Mouse (Mus musculus) layer of hippocampus, adult 2 months (tissue): ENCODE measurements around the gene Bmpr2. TPM values are rescaled to one million over a fixed set of nuclear protein-coding genes. Genes with fewer than 3 reads are reported as not detected.

Experiments
- DNase-seq, 2 experiments: peaks; one replicate each; pipeline ENCODE4 v3.0.0; 2022; ENCODE audit warnings: low spot score in 2 of 2
- H3K27ac ChIP-seq: fragments of 200-600 bp; 2 replicates; pipeline ENCODE4 v1.8.1; 2022
- H3K4me3 ChIP-seq: fragments of 200-600 bp; 2 replicates; pipeline ENCODE4 v1.8.1; 2022; ENCODE audit warnings: mild to moderate bottlenecking
- CTCF ChIP-seq: fragments of 200-600 bp; conservative IDR thresholded peaks from 2 replicates; pipeline ENCODE4 v1.8.1; 2022; ENCODE audit warnings: antibody characterized with exemption, mild to moderate bottlenecking, moderate library complexity
- total RNA-seq, 2 experiments: library from RNA; stranded (reverse); gene quantifications; 2 replicates each; pipeline ENCODE4 v1.2.3; 2021

Gene Bmpr2
- total RNA-seq, 2 experiments from 2014 or later: 90.3 to 91.2 TPM

DNA sequence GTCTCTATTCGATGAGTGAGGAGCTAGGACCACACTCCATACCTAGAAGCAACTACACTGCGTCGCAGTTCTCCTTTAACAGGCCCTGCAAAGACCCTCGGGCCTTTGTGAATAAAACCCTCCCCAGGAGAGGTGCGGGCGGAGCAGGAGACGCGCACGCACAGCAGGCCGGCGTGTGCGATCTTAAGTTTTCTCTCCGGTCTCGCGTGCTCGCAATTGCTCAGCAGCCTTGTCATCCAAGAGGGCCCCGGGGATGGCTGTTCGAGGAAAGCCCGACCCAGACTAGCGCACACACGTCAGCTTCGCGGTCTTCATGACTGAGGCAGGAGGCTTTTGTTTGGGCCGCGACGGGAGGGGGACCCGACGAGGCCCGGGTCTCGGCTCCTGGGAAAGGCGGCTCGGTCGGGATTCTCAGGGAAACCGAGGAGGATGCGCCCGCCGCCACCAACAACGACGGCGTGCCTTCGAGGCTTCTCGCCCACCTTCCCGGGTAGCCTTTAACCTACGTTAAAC lies 493 bp upstream of the Bmpr2 start:
- peak overlapping the region; percentile 97 for H3K27ac ChIP-seq
- TF ChIP-seq CTCF: no peak
- H3K4me3 ChIP-seq: peak overlapping the region; percentile 94
- peak; percentile 47 to 60 for DNase-seq

DNA sequence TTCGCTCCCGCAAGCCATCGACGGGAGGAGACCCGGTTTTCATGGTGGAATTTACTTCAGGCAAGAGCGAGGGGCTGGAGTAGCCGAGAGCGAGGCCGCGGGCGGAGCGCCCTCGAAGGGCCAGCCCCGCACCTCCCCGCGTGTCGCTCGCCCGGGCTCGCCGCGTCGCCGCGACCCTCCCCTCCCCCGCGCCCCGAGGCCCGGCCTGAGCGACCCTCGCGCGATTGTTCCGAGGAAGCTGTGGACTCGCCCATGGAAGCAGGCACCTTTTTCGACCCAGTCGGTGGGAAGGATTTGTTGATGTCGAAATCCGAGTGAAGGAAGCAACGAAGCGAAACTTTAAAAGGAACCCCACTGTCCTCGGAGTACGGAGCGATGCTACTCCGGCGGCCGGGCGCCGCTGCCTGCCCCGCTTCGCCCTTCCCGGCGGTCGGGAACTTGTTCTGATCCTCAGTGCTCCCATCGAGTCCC lies 616 bp downstream of the Bmpr2 start:
- Histone ChIP-seq H3K4me3 (peak overlapping the region; percentile 94), H3K27ac (peak overlapping the region; percentile 97)
- DNase-seq: peak in 1 of 2 experiments; percentile 38
- TF ChIP-seq CTCF: no peak

DNA sequence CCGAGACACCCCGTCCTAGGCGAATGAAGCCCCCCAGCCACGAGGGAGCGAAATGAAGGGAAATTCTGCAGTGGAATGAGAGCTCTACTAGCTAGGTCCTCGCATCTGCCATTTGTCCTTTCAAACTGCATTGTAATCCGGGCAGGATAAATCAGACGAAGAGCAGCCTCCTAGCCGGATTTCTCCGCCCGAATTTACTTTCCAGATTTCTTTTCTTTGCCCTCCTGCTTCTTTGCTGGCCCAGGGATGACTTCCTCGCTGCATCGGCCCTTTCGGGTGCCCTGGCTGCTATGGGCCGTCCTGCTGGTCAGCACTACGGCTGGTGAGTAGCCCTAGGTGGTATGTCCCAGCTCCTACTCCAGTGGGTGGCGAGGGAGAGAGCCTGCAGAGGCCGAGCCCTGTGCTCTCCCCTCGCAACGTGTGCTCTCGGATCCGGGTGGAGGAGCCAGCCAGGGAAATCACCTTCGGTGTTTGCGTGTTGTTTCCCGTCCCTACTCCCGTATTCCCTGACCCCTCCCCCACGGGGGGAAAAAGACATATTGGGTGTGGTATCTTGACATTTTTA lies 1.3 kb downstream of the Bmpr2 start:
- H3K4me3 ChIP-seq: peak overlapping the region; percentile 94
- H3K27ac ChIP-seq: peak overlapping the region; percentile 97
- DNase-seq: peak; percentile 13 to 27
- no peak for TF ChIP-seq CTCF

DNA sequence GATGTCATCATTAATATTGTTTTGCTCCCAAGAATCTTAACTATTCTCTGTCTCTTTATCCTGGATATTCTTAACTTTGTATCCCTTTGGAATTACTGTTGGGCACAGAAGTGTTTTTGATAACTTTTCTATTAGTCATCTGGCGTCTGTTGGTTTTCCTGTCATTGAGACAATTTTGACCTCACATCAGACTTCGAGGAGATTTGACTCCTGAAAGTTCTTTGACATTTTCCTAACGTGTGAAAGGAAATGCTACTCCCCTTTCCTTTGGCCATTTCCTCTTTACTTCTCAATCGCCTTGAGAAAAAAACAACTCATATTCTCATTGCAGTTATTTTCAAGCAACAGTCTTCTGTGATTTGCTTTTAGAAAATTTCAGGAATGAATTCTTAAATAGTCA lies 2.1 kb downstream of the Bmpr2 start:
- H3K27ac ChIP-seq: peak overlapping the region; percentile 97
- DNase-seq: no peak
- H3K4me3 ChIP-seq: peak overlapping the region; percentile 94
- no peak for TF ChIP-seq CTCF

DNA sequence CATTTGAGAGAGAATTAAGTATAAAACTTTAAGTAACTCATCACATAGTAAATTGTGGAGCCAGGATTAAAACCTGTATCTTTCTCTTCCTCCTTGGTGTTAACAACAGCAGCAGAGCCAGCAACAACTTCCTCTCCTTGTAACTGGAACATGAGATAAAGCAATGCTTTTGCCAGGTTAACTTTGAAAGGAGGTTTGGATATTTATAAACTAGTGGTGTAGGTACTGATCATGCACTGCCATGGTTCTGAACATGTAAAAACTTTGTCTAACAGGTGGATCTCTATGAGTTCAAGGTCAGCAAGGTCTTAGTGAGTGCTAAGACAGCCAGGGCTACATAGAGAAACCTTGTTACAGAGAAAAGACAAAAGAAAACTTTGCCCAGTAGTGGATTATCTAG lies 3.4 kb downstream of the Bmpr2 start:
- Histone ChIP-seq H3K27ac (peak overlapping the region; percentile 97; the same call in 1 of the 2 replicates), H3K4me3 (peak overlapping the region; percentile 94)
- no peak for DNase-seq
- TF ChIP-seq CTCF: no peak

DNA sequence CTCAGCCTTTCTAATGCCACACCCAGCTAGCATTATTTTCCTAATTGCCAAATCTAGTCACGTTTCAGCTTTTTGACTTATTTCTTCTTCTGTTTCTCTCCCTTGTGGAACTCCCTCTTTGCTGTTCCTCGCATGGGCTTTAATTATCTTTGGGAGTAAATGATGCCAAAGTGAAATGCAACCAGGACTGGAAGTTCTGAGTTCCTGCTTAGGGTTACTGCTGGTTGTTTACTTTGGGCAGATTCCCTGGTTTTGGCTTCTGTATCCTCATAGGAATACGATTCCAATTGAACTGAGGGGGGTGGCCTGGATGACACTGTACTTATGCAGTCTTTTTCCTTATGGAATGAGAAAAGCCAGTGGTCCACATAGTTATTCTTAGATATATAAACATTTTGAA lies 8.7 kb downstream of the Bmpr2 start:
- TF ChIP-seq CTCF: no peak
- Histone ChIP-seq H3K4me3 (no peak overlapping the region), H3K27ac (no peak overlapping the region)
- no peak for DNase-seq

DNA sequence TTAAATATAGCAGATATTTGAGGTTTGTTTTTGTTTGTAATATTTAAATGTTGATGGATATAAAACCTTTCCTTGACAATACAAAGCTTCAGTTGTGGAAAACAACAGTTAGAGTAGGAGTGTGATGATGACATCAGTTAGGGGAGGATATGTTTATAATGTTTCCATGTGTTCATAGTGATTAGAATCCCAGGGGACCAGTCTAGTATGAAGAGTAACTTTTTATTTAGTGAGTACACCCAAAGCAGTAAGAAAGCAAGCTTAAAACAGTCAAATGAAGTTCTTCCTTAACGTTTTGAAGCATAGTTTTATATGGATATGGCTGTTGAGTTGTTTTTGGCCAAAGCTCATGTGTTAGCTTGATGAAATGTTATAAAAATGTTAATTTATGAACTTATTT lies 17.9 kb downstream of the Bmpr2 start:
- no peak for TF ChIP-seq CTCF
- DNase-seq: no peak
- no peak overlapping the region for H3K4me3 ChIP-seq
- H3K27ac ChIP-seq: no peak overlapping the region

DNA sequence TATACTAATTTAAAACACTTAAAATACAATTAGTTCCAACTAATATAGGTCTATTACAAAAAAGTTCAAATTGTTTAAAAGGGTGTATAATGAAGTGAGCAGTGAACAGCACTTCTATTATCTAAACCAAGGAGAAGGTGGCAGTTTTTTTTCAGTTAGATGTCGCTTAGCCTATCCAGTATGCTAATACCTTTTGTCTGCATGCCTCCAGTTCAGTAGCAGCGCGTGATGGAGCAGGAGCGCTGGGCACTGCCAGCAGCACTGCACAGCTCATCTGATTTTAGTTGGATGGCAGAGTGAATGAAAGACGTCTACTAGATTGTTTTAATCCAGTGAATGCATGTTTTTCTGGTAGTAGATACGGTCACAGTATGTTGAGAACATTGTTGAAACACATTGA lies 25.8 kb downstream of the Bmpr2 start:
- TF ChIP-seq CTCF: no peak
- no peak for DNase-seq
- peak overlapping the region; percentile 52 for H3K27ac ChIP-seq

DNA sequence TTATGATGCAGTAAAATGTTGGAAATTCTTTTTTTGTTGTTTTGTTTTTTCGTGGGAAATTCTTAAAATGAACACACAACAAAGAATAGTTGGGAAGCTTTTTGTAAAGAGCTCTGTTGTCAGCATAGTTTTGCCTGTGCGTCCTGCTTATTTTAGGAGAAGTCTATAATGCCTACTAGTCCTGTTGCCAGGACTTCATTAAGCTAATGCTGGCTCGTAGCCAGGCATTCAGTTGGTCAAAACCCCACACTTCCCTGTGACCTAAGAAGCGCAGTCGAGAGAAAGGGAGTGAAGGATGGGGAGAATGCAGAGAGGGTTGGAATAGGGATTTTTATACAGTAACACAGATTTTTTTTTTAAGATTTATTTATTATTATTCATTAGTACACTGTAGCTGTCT lies 26.5 kb downstream of the Bmpr2 start:
- no peak for DNase-seq
- no peak; the same call in 1 of the 2 replicates for TF ChIP-seq CTCF
- Histone ChIP-seq H3K27ac (peak overlapping the region; percentile 52), H3K4me3 (no peak overlapping the region)

More for the DNA sequence above, 25.8 kb downstream of the Bmpr2 start:
- no peak overlapping the region for H3K4me3 ChIP-seq

DNA sequence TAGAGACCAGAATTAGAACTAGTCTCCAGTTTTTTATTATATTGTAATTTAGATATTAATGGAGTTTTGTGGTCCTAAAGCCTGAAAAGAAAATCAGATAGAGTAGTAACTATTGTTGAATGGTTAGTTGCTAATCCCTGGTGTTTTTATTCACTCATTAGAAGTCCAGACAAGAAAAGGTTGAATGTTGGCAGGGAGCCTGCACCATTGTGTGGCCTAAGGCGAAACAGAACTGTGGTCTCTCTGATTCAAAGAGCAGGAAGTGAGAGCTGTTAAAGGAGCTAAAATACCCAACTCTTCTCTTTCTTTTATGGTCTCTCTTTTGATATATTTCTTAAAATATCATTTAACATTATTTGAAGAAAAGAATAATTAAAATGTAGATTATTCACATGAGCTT lies 32.1 kb downstream of the Bmpr2 start:
- DNase-seq: peak in 1 of 2 experiments; percentile 29

DNA sequence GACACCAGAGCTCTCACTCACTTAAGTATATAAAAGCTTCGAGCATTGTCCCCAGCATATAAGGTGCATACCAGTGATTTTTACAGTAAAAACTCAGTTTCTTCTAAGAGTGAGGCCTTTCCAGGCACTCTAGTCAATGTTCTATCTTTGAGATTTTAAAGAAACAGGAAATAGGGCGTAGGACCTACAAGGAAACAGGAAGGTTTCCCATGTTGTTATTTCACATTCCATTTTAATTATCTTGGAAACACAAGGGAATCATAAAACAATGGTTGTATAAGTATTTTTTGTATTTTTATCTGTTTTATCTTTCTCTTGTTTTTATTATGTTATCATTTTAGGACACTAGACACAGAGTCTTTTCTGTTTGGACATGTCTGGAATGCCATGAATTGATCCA lies 34.7 kb downstream of the Bmpr2 start:
- no peak for TF ChIP-seq CTCF
- H3K27ac ChIP-seq: peak overlapping the region; percentile 62; the same call in 1 of the 2 replicates
- DNase-seq: no peak
- H3K4me3 ChIP-seq: no peak overlapping the region

More for the DNA sequence above, 32.1 kb downstream of the Bmpr2 start:
- no peak for TF ChIP-seq CTCF
- H3K4me3 ChIP-seq: no peak overlapping the region
- peak overlapping the region; percentile 43 for H3K27ac ChIP-seq

DNA sequence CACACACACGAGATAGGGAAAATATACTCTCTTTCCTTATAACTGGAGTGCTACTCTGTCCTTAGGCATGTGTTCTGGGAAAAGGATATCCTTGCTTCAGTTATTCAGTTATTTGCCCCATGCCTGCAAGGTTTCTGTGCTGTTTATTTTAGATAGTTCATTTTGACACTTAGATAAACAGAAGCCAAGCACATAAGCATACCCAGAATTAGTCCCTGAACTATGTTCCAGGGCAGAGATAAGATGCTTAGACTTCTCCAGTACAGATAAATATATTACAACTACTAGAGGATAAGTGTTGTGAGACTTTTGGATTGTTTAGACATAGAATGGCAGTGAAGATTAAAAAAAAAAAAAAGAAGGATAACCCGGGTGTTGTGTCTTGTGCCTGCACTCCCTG lies 41.2 kb downstream of the Bmpr2 start:
- Histone ChIP-seq H3K4me3 (no peak overlapping the region), H3K27ac (peak overlapping the region; percentile 33; the same call in 1 of the 2 replicates)
- DNase-seq: no peak
- no peak for TF ChIP-seq CTCF

DNA sequence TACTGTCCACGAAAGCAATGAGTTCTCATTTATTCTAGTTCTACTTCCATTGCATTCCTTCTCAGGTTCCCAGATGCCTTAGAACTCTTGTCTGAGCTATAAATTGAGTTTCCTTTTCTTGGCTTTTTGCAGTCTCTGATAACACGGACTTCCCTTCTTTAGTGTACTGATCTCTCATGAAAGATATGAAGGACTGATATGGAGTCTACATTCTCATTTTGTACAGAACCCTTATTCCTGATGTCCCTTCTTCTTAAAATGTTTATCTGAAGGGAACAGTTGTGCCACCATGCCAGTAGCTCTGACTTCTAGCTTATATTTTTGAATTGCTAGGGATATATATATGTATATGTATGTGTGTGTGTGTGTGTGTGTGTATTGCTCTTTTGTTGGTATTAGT lies 46.7 kb downstream of the Bmpr2 start:
- H3K4me3 ChIP-seq: no peak overlapping the region
- DNase-seq: no peak
- no peak overlapping the region for H3K27ac ChIP-seq
- no peak for TF ChIP-seq CTCF

DNA sequence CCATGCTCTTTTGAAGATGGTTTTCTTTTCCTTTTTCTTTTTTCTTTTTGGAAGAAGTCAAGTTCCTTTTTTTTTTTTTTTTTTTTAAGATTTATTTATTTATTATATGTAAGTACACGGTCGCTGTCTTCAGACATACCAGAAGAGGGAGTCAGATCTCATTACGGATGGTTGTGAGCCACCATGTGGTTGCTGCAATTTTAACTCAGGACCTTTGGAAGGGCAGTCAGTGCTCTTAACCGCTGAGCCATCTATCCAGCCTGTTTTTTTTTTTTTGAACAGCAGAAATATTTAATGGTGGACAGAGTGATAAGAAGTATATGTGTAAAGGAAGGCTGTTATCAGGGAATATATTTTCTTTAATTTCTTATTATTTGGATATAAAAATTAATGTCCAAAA lies 49.6 kb downstream of the Bmpr2 start:
- no peak overlapping the region for H3K27ac ChIP-seq
- H3K4me3 ChIP-seq: no peak overlapping the region
- no peak for DNase-seq
- peak; percentile 25 for TF ChIP-seq CTCF
